Mouse (Mus musculus): ENCODE results near the gene Oip5.
"Not testable (repeated sequence)": the region's sequence is repeated elsewhere in the genome, so short reads cannot be mapped to it uniquely, and the experiment has no call there.

Gene Oip5

GRCm38 (mm10) chr2:119618199-119618982, at the start of gene Oip5, which contains the start of gene Nusap1:
Gene Oip5 (minus strand): TSS chr2:119618469.
Gene Nusap1 (plus strand): TSS chr2:119618298.
- peak; percentile 93 for DNase-seq (ENCODE audit: low spot score in 2 of 2)

DNA sequence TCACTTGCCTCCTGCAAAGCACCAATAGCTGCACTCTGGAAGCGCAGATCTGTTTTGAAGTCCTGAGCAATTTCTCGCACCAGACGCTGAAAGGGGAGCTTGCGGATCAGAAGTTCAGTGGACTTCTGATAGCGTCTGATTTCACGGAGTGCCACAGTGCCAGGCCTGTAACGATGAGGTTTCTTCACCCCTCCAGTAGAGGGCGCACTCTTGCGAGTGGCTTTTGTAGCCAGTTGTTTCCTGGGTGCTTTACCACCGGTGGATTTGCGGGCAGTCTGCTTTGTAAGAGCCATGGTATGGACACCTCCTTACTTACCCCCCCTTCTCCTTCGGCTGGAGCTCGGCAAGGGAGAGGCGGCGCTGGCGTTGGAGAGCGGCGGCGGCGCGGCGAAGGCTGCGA, 47.5 kb upstream of the Oip5 start:
- DNase-seq (ENCODE audit: low spot score in 2 of 2): not testable (repeated sequence)

GRCm38 (mm10) chr2:119662220-119663182, 44.2 kb upstream of the Oip5 start, which contains the start of gene Ndufaf1:
Gene Ndufaf1 (minus strand): TSS chr2:119662827.
- DNase-seq (ENCODE audit: low spot score in 2 of 2): peak; percentile 69

- DNase-seq (ENCODE audit: low spot score in 2 of 2): no peak
Measured at GRCm38 (mm10) chr2:119644254-119644653, 26.0 kb upstream of the Oip5 start.

- DNase-seq (ENCODE audit: low spot score in 2 of 2): no peak
Measured at GRCm38 (mm10) chr2:119641214-119641912, 23.1 kb upstream of the Oip5 start.

- no peak for DNase-seq (ENCODE audit: low spot score in 2 of 2)
Measured at GRCm38 (mm10) chr2:119636781-119637180, 18.5 kb upstream of the Oip5 start.

DNA sequence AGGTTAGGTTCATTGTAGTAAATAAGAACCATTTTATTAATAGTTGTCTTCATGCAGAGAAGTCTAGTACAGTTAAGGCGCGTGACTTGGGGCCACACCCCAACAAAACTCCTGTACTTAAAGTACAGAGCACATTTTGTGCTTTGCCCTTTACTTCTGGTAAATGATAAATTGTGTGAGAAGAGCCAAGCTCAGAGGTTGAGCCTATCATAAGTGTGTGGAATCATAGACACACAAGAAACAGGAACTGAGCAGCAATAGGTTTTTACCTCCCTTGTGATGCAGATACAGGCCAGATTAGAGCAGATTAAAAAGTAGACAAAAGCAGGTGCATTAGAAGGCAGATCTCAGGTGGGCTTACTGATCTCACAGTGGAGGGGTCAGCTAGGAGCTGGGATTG, 3.0 kb upstream of the Oip5 start:
- DNase-seq (ENCODE audit: low spot score in 2 of 2): no peak

- not testable (repeated sequence) for DNase-seq (ENCODE audit: low spot score in 2 of 2)
Measured at GRCm38 (mm10) chr2:119619002-119619401, 733 bp upstream of the Oip5 start.

- DNase-seq (ENCODE audit: low spot score in 2 of 2): no peak
Measured at GRCm38 (mm10) chr2:119617841-119618198, 449 bp downstream of the Oip5 start.

DNA sequence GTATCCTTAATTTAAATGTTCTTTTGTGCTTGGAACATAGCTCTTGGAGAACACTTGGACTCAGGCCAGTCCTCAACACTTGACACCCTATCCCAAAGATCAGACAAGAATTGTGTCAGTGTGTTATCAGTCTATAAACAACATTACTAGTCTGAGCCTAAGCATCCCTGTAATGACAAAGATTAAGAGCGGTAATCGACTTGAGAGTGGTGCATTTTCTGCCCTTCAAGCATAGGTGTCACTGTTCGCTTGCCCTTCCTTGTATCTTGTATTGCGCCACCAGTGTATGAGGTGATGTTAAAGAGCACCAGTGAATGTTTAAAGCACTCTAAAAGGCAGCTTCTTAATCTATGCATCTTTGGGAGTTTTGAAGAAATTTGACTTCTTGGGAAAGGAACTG, 11.2 kb downstream of the Oip5 start:
- no peak for DNase-seq (ENCODE audit: low spot score in 2 of 2)

DNA sequence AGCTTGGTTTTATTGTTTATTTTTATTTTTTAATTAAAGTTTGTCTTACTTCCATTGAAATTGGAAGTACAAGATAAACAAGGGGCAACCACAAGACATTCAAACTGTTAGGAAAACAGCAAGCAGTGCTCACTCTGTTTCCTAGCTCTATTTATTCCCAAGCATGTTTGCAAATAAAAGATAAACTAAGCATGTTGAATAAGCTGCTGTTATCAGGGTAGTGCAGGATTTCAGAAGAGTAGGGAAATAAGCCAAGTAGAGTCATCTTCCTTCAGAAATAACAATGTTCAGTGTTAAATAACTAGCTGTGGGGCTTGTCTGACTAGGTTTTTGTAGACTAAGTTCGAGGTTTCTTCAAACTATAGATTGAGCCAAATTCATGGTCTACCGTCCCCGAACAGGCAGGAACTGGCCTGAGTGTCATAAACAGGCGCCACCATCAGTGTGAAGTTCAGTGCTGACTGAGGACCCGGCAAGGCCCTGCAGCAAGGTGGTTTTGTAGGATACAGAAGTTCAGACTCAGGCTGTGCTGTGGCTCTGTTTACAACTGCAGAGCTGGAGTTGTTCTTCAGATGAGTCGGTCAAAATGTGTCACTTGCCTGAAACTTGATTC, 12.8 kb downstream of the Oip5 start:
- no peak for DNase-seq (ENCODE audit: low spot score in 2 of 2)

DNA sequence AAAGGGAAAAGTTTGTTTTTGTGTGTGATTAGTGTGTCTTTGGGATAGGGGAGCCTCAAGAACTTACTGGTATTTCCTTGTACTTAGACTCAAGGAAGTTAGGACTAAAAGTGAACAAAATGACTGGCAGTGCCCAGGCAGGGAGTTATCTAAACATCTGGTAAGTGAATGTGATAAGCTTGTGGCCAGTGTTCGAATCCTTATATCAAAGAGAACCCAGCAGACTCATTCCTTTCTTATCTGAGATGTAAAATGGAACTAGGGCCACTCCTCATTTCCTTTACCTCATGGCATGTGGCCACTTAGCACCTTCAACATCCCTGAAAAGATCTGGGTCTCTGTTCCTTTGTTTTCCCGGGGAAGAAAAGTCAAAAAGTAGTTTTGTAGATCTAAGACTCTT, 14.4 kb downstream of the Oip5 start:
- DNase-seq (ENCODE audit: low spot score in 2 of 2): no peak

- no peak for DNase-seq (ENCODE audit: low spot score in 2 of 2)
Measured at GRCm38 (mm10) chr2:119602488-119602887, 15.8 kb downstream of the Oip5 start.

- not testable (repeated sequence) for DNase-seq (ENCODE audit: low spot score in 2 of 2)
Measured at GRCm38 (mm10) chr2:119601575-119601974, 16.7 kb downstream of the Oip5 start.

DNA sequence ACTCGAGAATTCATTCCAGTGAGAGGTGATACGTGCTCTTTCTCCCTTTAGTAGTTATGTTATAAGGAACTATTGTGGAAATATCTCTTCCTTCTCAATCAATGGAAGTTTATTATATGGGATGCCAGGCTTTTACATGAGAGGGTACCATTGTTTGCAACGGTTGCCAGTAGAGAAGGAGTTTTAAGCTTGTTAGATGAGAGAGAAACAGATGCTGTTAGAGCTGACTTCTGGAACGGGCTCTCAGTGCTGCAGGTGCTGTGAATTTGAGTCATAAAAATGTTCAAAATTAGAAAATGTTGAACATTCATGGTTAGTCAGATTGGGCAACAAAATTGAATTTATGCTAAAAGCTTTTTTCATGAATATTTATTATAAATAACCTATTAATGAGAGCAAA, 17.2 kb downstream of the Oip5 start:
- no peak for DNase-seq (ENCODE audit: low spot score in 2 of 2)

GRCm38 (mm10) chr2:119596781-119597330, 21.4 kb downstream of the Oip5 start:
- no peak for DNase-seq (ENCODE audit: low spot score in 2 of 2)

DNA sequence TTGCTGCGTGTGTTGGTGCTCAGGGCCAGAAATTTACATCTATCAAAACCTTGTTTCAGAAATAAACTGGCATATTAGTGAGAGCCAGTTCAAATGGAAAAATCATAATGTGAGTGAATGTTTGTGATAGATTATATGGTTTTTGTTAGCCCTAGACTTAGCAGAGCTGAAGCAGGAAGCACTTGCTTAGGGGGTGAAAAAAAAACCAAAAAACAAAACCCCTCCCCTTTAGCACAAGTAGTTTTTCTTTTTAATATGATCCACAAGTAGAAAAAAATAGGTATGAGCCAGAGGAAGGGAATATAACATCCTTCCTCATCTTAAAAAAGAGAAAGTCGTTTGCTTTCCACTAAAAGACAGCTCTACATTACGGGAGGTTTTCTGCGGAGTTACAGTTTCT, 23.0 kb downstream of the Oip5 start:
- DNase-seq (ENCODE audit: low spot score in 2 of 2): no peak

DNA sequence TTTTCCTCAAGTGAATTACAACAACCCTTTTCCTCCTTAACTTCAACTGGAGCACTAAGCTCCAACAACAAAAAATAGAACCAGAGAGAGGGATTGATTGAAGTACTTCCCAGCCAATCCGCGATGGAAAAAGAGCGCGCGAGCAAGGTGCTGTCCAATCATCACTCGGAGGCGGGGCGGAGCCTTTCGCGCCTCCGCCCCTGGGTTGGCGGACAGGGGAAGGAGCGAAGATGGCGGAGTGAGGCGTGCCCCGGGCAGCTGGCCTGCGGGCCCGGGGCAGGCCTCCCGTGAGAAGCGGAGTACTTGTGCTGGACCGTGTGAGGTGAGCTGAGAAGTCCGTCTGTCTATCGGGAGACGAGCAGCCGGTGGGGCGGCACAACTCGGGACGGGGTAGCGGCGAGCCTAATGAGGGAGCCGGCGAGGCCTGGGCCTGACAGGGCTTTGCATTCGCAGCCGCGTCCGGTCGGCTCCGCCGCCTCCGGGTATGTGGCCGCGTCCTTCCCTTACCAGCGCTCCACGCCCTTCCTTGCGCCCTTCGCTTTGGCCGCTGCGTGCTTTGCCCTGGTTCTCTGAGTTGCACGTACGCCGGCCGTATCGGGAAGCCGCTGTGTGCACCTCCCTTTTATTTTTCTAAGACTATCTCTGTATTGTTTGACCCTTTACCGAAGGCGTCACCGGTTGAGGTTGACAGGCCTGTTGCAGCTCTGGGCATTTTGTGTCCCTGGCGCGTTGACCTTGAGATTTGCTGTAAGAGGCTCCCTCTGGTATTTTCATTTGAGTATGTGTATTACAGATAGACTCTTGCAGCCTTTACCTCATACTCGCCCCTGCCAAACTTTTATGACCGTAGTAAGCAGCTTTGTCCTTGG, 23.9 kb downstream of the Oip5 start:
- DNase-seq (ENCODE audit: low spot score in 2 of 2): peak; percentile 90 to 97

- no peak for DNase-seq (ENCODE audit: low spot score in 2 of 2)
Measured at GRCm38 (mm10) chr2:119593765-119594112, 24.5 kb downstream of the Oip5 start.

- DNase-seq (ENCODE audit: low spot score in 2 of 2): no peak
Measured at GRCm38 (mm10) chr2:119591247-119591646, 27.0 kb downstream of the Oip5 start.
